ENCODE assay signal across 26 mouse cellular contexts in genomic region chr6:137669876-137670275, GRCm38 (mm10).
"Had no signal": no experiment of that assay in that cellular context is flagged by ENCODE, and none has a peak within 500 bp of the region (broad histone marks: within the 10 kb centered on the region; RNA-seq: fewer than 3 reads in every experiment).

No protein-coding gene starts in this region.

- ATAC-seq: hindbrain, postnatal 0 days; intestine, embryonic 16.5 days had no signal

- H3K27ac ChIP-seq: heart, embryonic 10.5 days; heart, embryonic 13.5 days; heart, embryonic 15.5 days; hindbrain, embryonic 13.5 days; hindbrain, embryonic 15.5 days; hindbrain, postnatal 0 days; layer of hippocampus, adult 2 months; left cerebral cortex, adult 2 months; limb, embryonic 10.5 days; limb, embryonic 12.5 days; liver, embryonic 13.5 days; liver, embryonic 15.5 days had no signal

- H3K4me3 ChIP-seq: heart, embryonic 10.5 days; heart, embryonic 13.5 days; heart, embryonic 15.5 days; hindbrain, embryonic 13.5 days; hindbrain, embryonic 15.5 days; layer of hippocampus, adult 2 months; left cerebral cortex, adult 2 months; limb, embryonic 10.5 days; limb, embryonic 12.5 days; liver, embryonic 13.5 days; liver, embryonic 15.5 days had no signal

- H3K36me3 ChIP-seq: heart, embryonic 10.5 days; heart, embryonic 13.5 days; heart, embryonic 15.5 days; hindbrain, embryonic 13.5 days; hindbrain, embryonic 15.5 days; limb, embryonic 10.5 days; limb, embryonic 12.5 days; liver, embryonic 13.5 days; liver, embryonic 15.5 days had no signal

- H3K4me1 ChIP-seq: heart, embryonic 15.5 days; hindbrain, embryonic 13.5 days; hindbrain, embryonic 15.5 days; liver, embryonic 15.5 days had no signal

- H3K4me2 ChIP-seq: heart, embryonic 13.5 days; heart, embryonic 15.5 days; hindbrain, embryonic 13.5 days; hindbrain, embryonic 15.5 days; limb, embryonic 12.5 days; liver, embryonic 11.5 days; liver, embryonic 13.5 days; liver, embryonic 15.5 days had no signal

- H3K9ac ChIP-seq: heart, embryonic 13.5 days; heart, embryonic 15.5 days; hindbrain, embryonic 13.5 days; hindbrain, embryonic 15.5 days; limb, embryonic 12.5 days; liver, embryonic 13.5 days; liver, embryonic 15.5 days had no signal

- H3K27me3 ChIP-seq: heart, embryonic 13.5 days; heart, embryonic 15.5 days; hindbrain, embryonic 13.5 days; hindbrain, embryonic 15.5 days; limb, embryonic 12.5 days; liver, embryonic 15.5 days had no signal

- DNase-seq: gastrocnemius, postnatal 14 days; gastrocnemius, postnatal 36 days; heart, adult 18-20 months; heart, postnatal 14 days; heart, postnatal 36 days; kidney, adult 11 months; kidney, adult 2 months; kidney, adult 9 months; kidney, postnatal 10 days; kidney, postnatal 25 days; kidney, postnatal 4 days; liver; liver, embryonic 13.5 days had no signal

- H3K9me3 ChIP-seq: heart, embryonic 10.5 days; heart, embryonic 13.5 days; heart, embryonic 15.5 days; hindbrain, embryonic 13.5 days; hindbrain, embryonic 15.5 days; limb, embryonic 10.5 days; limb, embryonic 12.5 days; liver, embryonic 13.5 days; liver, embryonic 15.5 days had no signal
